Mouse (Mus musculus) liver, postnatal 0 days (tissue): Measurements from ENCODE around the gene Ints13.

ENCODE experiments used
- CTCF ChIP-seq: sonication (generic); IDR thresholded peaks from 2 replicates; pipeline ENCODE4 v1.5.1; 2016; ENCODE audit warnings: antibody characterized with exemption, low read depth
- EP300 ChIP-seq: IDR thresholded peaks from 2 replicates; pipeline ENCODE4 v1.6.1; 2016; ENCODE audit warnings: antibody characterized with exemption, low read depth, mild to moderate bottlenecking

DNA sequence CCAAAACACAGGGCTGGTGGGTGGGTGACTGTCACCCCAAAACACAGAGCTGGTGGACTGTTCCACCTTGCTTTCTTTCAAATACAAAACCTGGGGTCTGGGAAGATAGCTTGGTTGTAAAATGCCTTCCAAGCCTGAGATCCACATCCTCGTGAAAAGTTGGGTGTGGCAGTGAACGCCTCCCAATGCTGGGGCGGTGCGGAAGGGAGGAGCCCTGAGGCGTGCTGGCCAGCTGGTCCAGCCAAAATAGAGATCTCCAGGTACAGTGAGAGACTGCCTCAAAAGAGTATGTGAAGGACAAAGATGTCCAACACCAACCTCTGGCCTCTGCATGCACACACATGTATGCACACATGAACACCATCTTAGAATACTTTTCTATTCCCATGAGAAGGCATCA lies 36.9 kb upstream of the Ints13 start:
- TF ChIP-seq CTCF (no peak), EP300 (no peak)
